Mouse (Mus musculus) adrenal gland, adult 8-10 months (tissue): ENCODE measurements around the gene Bcl2a1b. TPM values are rescaled to one million over a fixed set of nuclear protein-coding genes. Genes with fewer than 3 reads are reported as not detected.

Source experiments
- DNase-seq: peaks from one replicate; pipeline ENCODE4 v3.0.0; 2022
- total RNA-seq, 4 experiments: library from RNA; stranded (reverse); gene quantifications; 2 replicates each; pipeline ENCODE4 v1.2.4; 2022

The Bcl2a1b gene
- total RNA-seq, 4 experiments from 2014 or later = 3.0 to 8.6 (median 4.8) TPM

- DNase-seq = no peak
These were observed 54.4 kb downstream of the Bcl2a1b start for GRCm38 (mm10) chr9:89253400-89253799.

DNA sequence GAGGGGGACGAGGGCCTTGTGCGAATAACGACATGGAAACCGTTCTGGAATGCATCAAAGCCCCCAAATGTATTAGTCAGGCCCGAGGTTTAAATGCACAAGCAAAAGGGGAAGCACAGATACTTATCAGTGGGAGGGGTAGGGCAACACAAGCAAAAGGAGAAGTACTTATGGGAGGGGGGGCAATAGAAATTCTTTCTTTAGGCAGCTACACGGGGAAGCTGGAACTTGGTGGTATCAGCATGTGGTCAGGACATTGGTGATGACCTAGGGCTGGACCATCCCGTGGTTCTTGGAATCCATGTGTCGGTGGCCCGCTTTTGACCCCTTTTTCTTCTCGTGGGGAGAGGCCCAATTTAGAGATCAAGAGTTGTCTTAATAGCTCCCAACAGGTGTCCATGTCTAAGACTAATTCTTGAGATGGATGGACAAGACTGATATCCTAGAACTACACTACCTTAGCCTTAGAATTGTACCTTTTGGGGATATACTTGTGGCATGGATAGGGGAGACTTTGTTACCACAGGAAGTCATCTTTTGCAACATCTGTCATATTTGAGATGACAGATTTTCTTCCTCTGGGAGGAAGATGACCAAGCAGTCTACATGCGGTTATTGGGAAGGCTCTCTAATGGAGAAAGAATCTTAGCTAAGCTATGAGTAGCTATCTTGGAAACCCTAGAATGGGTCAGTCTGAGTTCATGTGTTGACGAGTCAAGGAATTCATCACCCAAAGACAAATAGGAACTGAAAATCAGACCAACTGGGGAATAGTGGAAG lies 57.7 kb downstream of the Bcl2a1b start:
- no peak for DNase-seq

Other genes with a start within 250 kb of the Bcl2a1b start
- gene Bcl2a1a, start 242.3 kb upstream of the Bcl2a1b start, total RNA-seq = 1 to 10 TPM in 3 of 4 experiments, not detected in 1; 1.3 to 3.5 (median 1.4) TPM
- under 1 TPM in 3 of 4 experiments, not detected in 1; 0.35 to 0.55 (median 0.35) TPM for gene Trim43b, start 106.4 kb upstream of the Bcl2a1b start, total RNA-seq
- not detected for gene Gm29094, start 170 bp downstream of the Bcl2a1b start, total RNA-seq
- gene Mthfs, start 11.5 kb downstream of the Bcl2a1b start, total RNA-seq = 10 to 100 TPM; 39.1 to 51.1 (median 41.8) TPM